Mouse (Mus musculus): Measurements from ENCODE around the gene Pde6h. TPM values are rescaled to one million over a fixed set of nuclear protein-coding genes. Genes with fewer than 3 reads are reported as not detected.

The Pde6h gene
- total and polyA plus RNA-seq, 3 experiments = 0.08 TPM; not detected in 2

GRCm38 (mm10) chr6:136875670-136876069 lies 48.0 kb upstream of the Pde6h start, which contains the start of gene Mgp:
Gene Mgp, minus strand, starts transcription at chr6:136875823.
- no peak for DNase-seq (ENCODE audit: low read depth, low spot score)
- no peak within 1 kb of the TSS for H3K4me3 ChIP-seq (ENCODE audit: control insufficient read depth in 1 of 2, insufficient read depth in 1 of 2, low read depth in 2 of 2, low read length in 2 of 2)
- no peak within 1 kb of the TSS for H3K9ac ChIP-seq (ENCODE audit: control insufficient read depth, low read depth, low read length, poor library complexity, severe bottlenecking)
- no peak within 1 kb of the TSS for H3K27ac ChIP-seq (ENCODE audit: control insufficient read depth, low read depth, low read length)
- H3K9me3 ChIP-seq (replicated peaks; ENCODE audit: insufficient read depth, low read length) = no peaks in the 10 kb centered on the region
- no peaks in the 10 kb centered on the region for H3K4me1 ChIP-seq (ENCODE audit: control insufficient read depth in 1 of 2, insufficient read depth in 2 of 2, low read length in 2 of 2)
- H3K36me3 ChIP-seq (ENCODE audit: control insufficient read depth in 1 of 2, insufficient read depth in 2 of 2, low read length in 2 of 2) = no peaks in the 10 kb centered on the region
- no peak for TF ChIP-seq TBP (IDR thresholded peaks at IDR 0.05; ENCODE audit: low read depth, low read length)
- TF ChIP-seq TAL1 (IDR thresholded peaks at IDR 0.05; ENCODE audit: low read length) = no peak
- no peak for TF ChIP-seq MAX (IDR thresholded peaks at IDR 0.05; ENCODE audit: low read length)
- no peak for TF ChIP-seq TCF12 (IDR thresholded peaks at IDR 0.05; ENCODE audit: low read depth, low read length)
- TF ChIP-seq NELFE (IDR thresholded peaks at IDR 0.05; ENCODE audit: low read depth, low read length) = no peak
- no peak for TF ChIP-seq ZKSCAN1 (IDR thresholded peaks at IDR 0.05; ENCODE audit: low read depth, low read length)
- TF ChIP-seq ZC3H11A (IDR thresholded peaks at IDR 0.05; ENCODE audit: low read depth, low read length) = no peak
- no peak for TF ChIP-seq SMC3 (IDR thresholded peaks at IDR 0.05; ENCODE audit: low read depth, low read length)
- no peak for TF ChIP-seq USF2 (IDR thresholded peaks at IDR 0.05; ENCODE audit: borderline replicate concordance in 1 of 2, insufficient read depth in 1 of 2, low read depth in 1 of 2, low read length in 2 of 2)
- TF ChIP-seq RCOR1 (IDR thresholded peaks at IDR 0.05; ENCODE audit: low read depth, low read length) = no peak
- no peak for TF ChIP-seq CTCF (IDR thresholded peaks at IDR 0.05 in 2 of 3, conservative IDR thresholded peaks at IDR 0.05 in 1 of 3; ENCODE audit: control insufficient read depth in 1 of 3, insufficient read depth in 1 of 3, low read depth in 2 of 3, low read length in 3 of 3, poor library complexity in 1 of 3, severe bottlenecking in 1 of 3)
- no peak for TF ChIP-seq BHLHE40 (IDR thresholded peaks at IDR 0.05; ENCODE audit: borderline replicate concordance, low read depth, low read length)
- no peak for TF ChIP-seq MXI1 (IDR thresholded peaks at IDR 0.05; ENCODE audit: low read depth, low read length)
- TF ChIP-seq KAT2A (conservative IDR thresholded peaks at IDR 0.05; ENCODE audit: low read depth, low read length) = no peak
- no peak for TF ChIP-seq UBTF (IDR thresholded peaks at IDR 0.05; ENCODE audit: borderline replicate concordance, insufficient read depth, low read depth, low read length)
- TF ChIP-seq MAFK (IDR thresholded peaks at IDR 0.05; ENCODE audit: borderline replicate concordance, low read depth, low read length) = no peak
- TF ChIP-seq JUND (IDR thresholded peaks at IDR 0.05; ENCODE audit: low read depth, low read length) = no peak
- TF ChIP-seq E2F4 (IDR thresholded peaks at IDR 0.05; ENCODE audit: borderline replicate concordance, low read depth, low read length) = no peak
- no peak for TF ChIP-seq USF1 (IDR thresholded peaks at IDR 0.05; ENCODE audit: low read depth, low read length)
- peaks cover 0 to 8% of the 10 kb centered on the region in 2 experiments; a peak in 3 of 4 replicates for H3K27me3 ChIP-seq (ENCODE audit: control insufficient read depth in 1 of 2, insufficient read depth in 2 of 2, low read length in 2 of 2)
- no peaks in the 10 kb centered on the region for H3K79me2 ChIP-seq (ENCODE audit: control insufficient read depth, insufficient read depth, low read length, poor library complexity)

GRCm38 (mm10) chr6:136881678-136882077 lies 42.0 kb upstream of the Pde6h start:
- no peaks in the 10 kb centered on the region for H3K36me3 ChIP-seq (ENCODE audit: control insufficient read depth in 1 of 2, insufficient read depth in 2 of 2, low read length in 2 of 2)
- H3K4me3 ChIP-seq (ENCODE audit: control insufficient read depth in 1 of 2, insufficient read depth in 1 of 2, low read depth in 2 of 2, low read length in 2 of 2) = no peak overlapping the region
- no peak for DNase-seq (ENCODE audit: low read depth, low spot score)
- no peaks in the 10 kb centered on the region; a peak in 1 of 4 replicates for H3K27me3 ChIP-seq (ENCODE audit: control insufficient read depth in 1 of 2, insufficient read depth in 2 of 2, low read length in 2 of 2)
- TF ChIP-seq POLR2AphosphoS2 (IDR thresholded peaks at IDR 0.05; ENCODE audit: low read length) = no peak
- TF ChIP-seq SMC3 (IDR thresholded peaks at IDR 0.05; ENCODE audit: low read depth, low read length) = no peak
- TF ChIP-seq CTCF (IDR thresholded peaks at IDR 0.05 in 2 of 3, conservative IDR thresholded peaks at IDR 0.05 in 1 of 3; ENCODE audit: control insufficient read depth in 1 of 3, insufficient read depth in 1 of 3, low read depth in 2 of 3, low read length in 3 of 3, poor library complexity in 1 of 3, severe bottlenecking in 1 of 3) = no peak
- no peak for TF ChIP-seq RAD21 (IDR thresholded peaks at IDR 0.05; ENCODE audit: low read depth, low read length)
- no peak for TF ChIP-seq USF2 (IDR thresholded peaks at IDR 0.05; ENCODE audit: borderline replicate concordance in 1 of 2, insufficient read depth in 1 of 2, low read depth in 1 of 2, low read length in 2 of 2)
- no peak for TF ChIP-seq GATA1 (IDR thresholded peaks at IDR 0.05; ENCODE audit: low read depth, low read length)
- no peak for TF ChIP-seq MXI1 (IDR thresholded peaks at IDR 0.05; ENCODE audit: low read depth, low read length)
- TF ChIP-seq ZC3H11A (IDR thresholded peaks at IDR 0.05; ENCODE audit: low read depth, low read length) = no peak
- no peaks in the 10 kb centered on the region for H3K4me1 ChIP-seq (ENCODE audit: control insufficient read depth in 1 of 2, insufficient read depth in 2 of 2, low read length in 2 of 2)
- no peak overlapping the region for H3K9ac ChIP-seq (ENCODE audit: control insufficient read depth, low read depth, low read length, poor library complexity, severe bottlenecking)
- H3K9me3 ChIP-seq (replicated peaks; ENCODE audit: insufficient read depth, low read length) = no peaks in the 10 kb centered on the region
- H3K79me2 ChIP-seq (ENCODE audit: control insufficient read depth, insufficient read depth, low read length, poor library complexity) = no peaks in the 10 kb centered on the region
- no peak overlapping the region for H3K27ac ChIP-seq (ENCODE audit: control insufficient read depth, low read depth, low read length)

Data from MEL (cell line).